Mouse (Mus musculus) midbrain, embryonic 10.5 days (tissue): ENCODE results near the gene Trpc2. TPM values are rescaled to one million over a fixed set of nuclear protein-coding genes. Genes with fewer than 3 reads are reported as not detected.
"Not testable (repeated sequence)": the region's sequence is repeated elsewhere in the genome, so short reads cannot be mapped to it uniquely, and the experiment has no call there.

Experiments
- DNase-seq: peaks from one replicate; pipeline ENCODE4 v3.0.0-alpha.2; 2017; ENCODE audit warnings: low spot score
- H3K27ac ChIP-seq: fragments of 300-500 bp; sonication (generic); replicated peaks from 2 replicates; pipeline ENCODE4 v1.5.1; 2016; ENCODE audit warnings: mild to moderate bottlenecking
- H3K27me3 ChIP-seq: fragments of 300-500 bp; sonication (generic); 2 replicates; pipeline ENCODE4 v1.6.1; 2016; ENCODE audit warnings: low read depth, mild to moderate bottlenecking; ENCODE audit not compliant: poor library complexity, severe bottlenecking
- H3K36me3 ChIP-seq: fragments of 300-500 bp; sonication (generic); 2 replicates; pipeline ENCODE4 v1.6.1; 2016; ENCODE audit warnings: mild to moderate bottlenecking, moderate library complexity
- H3K4me1 ChIP-seq: fragments of 300-500 bp; sonication (generic); 2 replicates; pipeline ENCODE4 v1.6.1; 2016
- H3K4me3 ChIP-seq: fragments of 300-500 bp; sonication (generic); 2 replicates; pipeline ENCODE4 v1.5.1; 2016; ENCODE audit warnings: mild to moderate bottlenecking, moderate library complexity
- H3K9me3 ChIP-seq: fragments of 300-500 bp; sonication (generic); replicated peaks from 2 replicates; pipeline ENCODE4 v1.6.1; 2016; ENCODE audit warnings: mild to moderate bottlenecking
- WGBS: fragments of 180-500 bp; shearing (Covaris S2); methylation state at CpG from one replicate; pipeline ENCODE4 v1.1.7; 2016; 5-methylcytosine and 5-hydroxymethylcytosine counted together
- polyA plus RNA-seq: library from polyadenylated mRNA; unstranded; fragments of >200 nt; fragmentation: Nextera tagmentation; extraction: Ambion mirVana; gene quantifications from 2 replicates; pipeline ENCODE4 v1.2.1, GENCODE M21; 2016

Trpc2 gene
- 0.19 TPM in 1 of 2 replicates, not detected in the other for polyA plus RNA-seq

DNA sequence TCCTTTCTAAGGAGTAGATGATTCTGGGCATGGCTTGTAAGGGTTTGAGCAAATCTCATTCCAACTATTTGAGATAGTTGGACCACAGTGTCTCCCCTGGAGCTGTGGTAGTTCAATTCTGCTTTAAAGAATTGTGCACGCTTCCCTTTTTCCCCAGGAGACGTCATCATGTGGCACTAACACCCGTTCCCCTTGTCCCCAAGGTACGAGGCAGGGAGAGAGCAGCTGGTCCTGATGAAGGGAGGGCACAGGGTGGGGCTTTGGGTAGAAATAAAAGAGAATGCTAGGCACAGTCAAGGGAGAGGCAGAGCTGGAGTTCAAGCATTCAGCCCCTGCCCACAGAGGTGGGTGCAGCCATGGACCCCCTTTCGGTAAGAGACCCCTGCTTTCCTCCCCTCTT is at the start of gene Trpc2:
Trpc2 (plus strand) TSS at position 301 of the 400 bp plus-strand sequence.
- H3K27me3 ChIP-seq = no peaks in the 10 kb centered on the region
- WGBS = 88% methylated on average over 5 of the region's 5 CpGs
- DNase-seq = no peak
- H3K36me3 ChIP-seq = peaks cover 92% of the 10 kb centered on the region
- no peak within 1 kb of the TSS for H3K27ac ChIP-seq
- no peaks in the 10 kb centered on the region for H3K4me1 ChIP-seq
- H3K9me3 ChIP-seq = no peaks in the 10 kb centered on the region
- H3K4me3 ChIP-seq = no peak within 1 kb of the TSS

GRCm38 (mm10) chr7:102034904-102035303 is 48.0 kb upstream of the Trpc2 start:
- H3K27me3 ChIP-seq = no peaks in the 10 kb centered on the region
- no peaks in the 10 kb centered on the region for H3K4me1 ChIP-seq
- 88% methylated on average over 1 of the region's 1 CpGs for WGBS
- H3K27ac ChIP-seq = no peak overlapping the region
- peaks cover 99% of the 10 kb centered on the region for H3K36me3 ChIP-seq
- H3K4me3 ChIP-seq = no peak overlapping the region
- DNase-seq = no peak
- H3K9me3 ChIP-seq = no peaks in the 10 kb centered on the region

DNA sequence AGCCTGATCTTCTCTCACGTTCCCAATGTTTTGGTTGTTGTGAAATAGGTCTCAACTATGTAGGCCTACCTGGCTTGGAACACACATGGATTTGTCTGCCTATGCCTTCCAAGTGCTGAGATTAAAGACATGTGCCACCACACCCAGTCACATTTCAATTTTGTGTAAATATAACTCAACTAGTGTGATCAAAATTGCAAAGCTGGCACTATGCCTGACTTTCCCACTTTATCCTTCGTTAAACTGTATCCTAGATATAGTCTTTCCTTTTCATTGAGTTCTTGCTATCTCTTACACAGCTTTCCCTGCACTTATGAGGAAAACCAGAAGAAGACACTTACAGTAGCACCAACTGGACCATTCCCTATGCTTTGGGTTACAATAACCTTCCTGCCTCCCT is 47.4 kb upstream of the Trpc2 start:
- Histone ChIP-seq H3K4me1 (no peaks in the 10 kb centered on the region), H3K27me3 (no peaks in the 10 kb centered on the region), H3K36me3 (peaks cover 99% of the 10 kb centered on the region), H3K4me3 (no peak overlapping the region), H3K9me3 (no peaks in the 10 kb centered on the region), H3K27ac (no peak overlapping the region)
- 90% methylated on average over 2 of the region's 2 CpGs for WGBS
- DNase-seq = no peak

GRCm38 (mm10) chr7:102037318-102037717 is 45.6 kb upstream of the Trpc2 start:
- no peak overlapping the region for H3K4me3 ChIP-seq
- DNase-seq = no peak
- H3K27me3 ChIP-seq = no peaks in the 10 kb centered on the region
- H3K4me1 ChIP-seq = no peaks in the 10 kb centered on the region
- H3K27ac ChIP-seq = no peak overlapping the region
- H3K36me3 ChIP-seq = peaks cover 98% of the 10 kb centered on the region
- 96% methylated on average over 3 of the region's 3 CpGs for WGBS
- H3K9me3 ChIP-seq = no peaks in the 10 kb centered on the region

DNA sequence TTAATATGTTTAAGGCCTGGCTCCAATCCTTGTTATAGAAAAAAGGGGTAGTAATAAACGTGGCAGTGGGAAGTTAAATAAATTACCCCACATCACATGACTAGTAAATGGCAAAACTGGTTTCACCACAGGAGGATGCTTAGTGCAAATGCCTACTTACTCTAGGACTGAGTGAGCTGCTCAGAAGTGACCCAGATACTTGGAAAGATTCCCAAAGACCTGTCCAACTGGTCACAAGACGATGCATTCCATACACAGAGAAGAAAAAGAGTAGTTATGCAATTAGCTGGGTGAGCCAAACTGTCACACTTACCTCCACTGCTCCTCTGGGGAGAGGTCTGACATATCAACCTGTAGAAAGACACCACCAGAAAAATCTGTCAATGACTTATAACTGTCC is 40.6 kb upstream of the Trpc2 start:
- Histone ChIP-seq H3K27ac (no peak overlapping the region), H3K4me1 (no peaks in the 10 kb centered on the region), H3K36me3 (peaks cover 63% of the 10 kb centered on the region), H3K27me3 (no peaks in the 10 kb centered on the region), H3K9me3 (no peaks in the 10 kb centered on the region), H3K4me3 (no peak overlapping the region)
- 90% methylated on average over 2 of the region's 2 CpGs for WGBS
- DNase-seq = no peak

DNA sequence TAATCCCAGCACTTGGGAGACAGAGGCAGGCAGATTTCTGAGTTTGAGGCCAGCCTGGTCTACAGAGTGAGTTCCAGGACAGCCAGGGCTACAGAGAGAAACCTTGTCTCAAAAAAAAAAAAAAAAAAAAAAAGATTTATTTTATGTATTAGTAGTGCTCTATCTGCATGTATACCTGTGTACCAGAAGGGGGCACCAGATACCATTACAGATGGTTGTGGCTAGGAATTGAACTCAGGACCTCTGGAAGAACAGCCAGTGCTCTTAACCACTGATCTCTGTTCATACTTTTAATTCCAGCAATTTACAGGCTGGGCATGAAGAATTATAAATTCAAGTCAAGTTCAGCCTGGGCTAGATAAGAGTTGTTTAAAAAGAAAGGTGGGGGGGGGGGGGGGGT is 34.4 kb upstream of the Trpc2 start:
- H3K27ac ChIP-seq, H3K4me3 ChIP-seq, H3K9me3 ChIP-seq, H3K27me3 ChIP-seq, DNase-seq, H3K4me1 ChIP-seq: not testable (repeated sequence)
- peaks cover 51% of the 10 kb centered on the region for H3K36me3 ChIP-seq

GRCm38 (mm10) chr7:102061353-102061752 is 21.6 kb upstream of the Trpc2 start:
- WGBS = 90% methylated on average over 3 of the region's 3 CpGs
- Histone ChIP-seq H3K4me3 (no peak overlapping the region), H3K36me3 (peaks cover 60% of the 10 kb centered on the region)

GRCm38 (mm10) chr7:102062203-102062602 is 20.7 kb upstream of the Trpc2 start:
- Histone ChIP-seq H3K4me3 (no peak overlapping the region), H3K27ac (no peak overlapping the region), H3K4me1 (peaks cover 23% of the 10 kb centered on the region), H3K9me3 (no peaks in the 10 kb centered on the region), H3K27me3 (no peaks in the 10 kb centered on the region), H3K36me3 (peaks cover 52% of the 10 kb centered on the region)
- 91% methylated on average over 1 of the region's 1 CpGs for WGBS
- no peak for DNase-seq

More at GRCm38 (mm10) chr7:102061353-102061752, 21.6 kb upstream of the Trpc2 start:
- Histone ChIP-seq H3K4me1 (peaks cover 19% of the 10 kb centered on the region), H3K27ac (no peak overlapping the region), H3K27me3 (no peaks in the 10 kb centered on the region), H3K9me3 (no peaks in the 10 kb centered on the region)
- no peak for DNase-seq

GRCm38 (mm10) chr7:102063891-102064290 is 19.0 kb upstream of the Trpc2 start:
- Histone ChIP-seq H3K27ac (no peak overlapping the region), H3K4me3 (peak overlapping the region; percentile 84), H3K9me3 (no peaks in the 10 kb centered on the region), H3K27me3 (no peaks in the 10 kb centered on the region), H3K36me3 (peaks cover 49% of the 10 kb centered on the region), H3K4me1 (peaks cover 23% of the 10 kb centered on the region)
- no peak for DNase-seq
- whole genome bisulfite sequencing = 92% methylated on average over 9 of the region's 9 CpGs

DNA sequence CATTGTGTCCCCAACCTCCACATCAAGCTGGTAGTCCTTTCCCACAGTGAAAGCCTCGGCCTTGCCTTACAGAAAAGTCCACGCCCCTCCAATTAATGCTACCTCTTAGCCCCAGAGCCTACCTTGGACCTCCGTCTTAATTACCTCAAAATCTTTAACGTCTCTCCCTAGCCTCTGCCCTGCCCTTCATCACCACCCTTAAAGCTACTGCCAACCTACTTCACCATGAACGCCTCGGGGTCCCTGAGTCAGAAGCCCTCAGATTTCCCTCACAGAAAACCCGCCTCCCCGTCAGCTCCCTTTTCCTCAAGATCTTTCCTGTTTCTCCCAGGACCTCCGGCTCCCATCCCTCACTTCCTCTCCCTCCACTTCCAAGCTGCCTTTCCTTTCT is 18.3 kb upstream of the Trpc2 start:
- no peak for DNase-seq
- H3K4me3 ChIP-seq = peak overlapping the region; percentile 84
- peak overlapping the region; percentile 93 for H3K27ac ChIP-seq
- H3K4me1 ChIP-seq = peaks cover 23% of the 10 kb centered on the region
- peaks cover 46% of the 10 kb centered on the region for H3K36me3 ChIP-seq
- H3K9me3 ChIP-seq = no peaks in the 10 kb centered on the region
- 2% methylated on average over 9 of the region's 9 CpGs for WGBS
- no peaks in the 10 kb centered on the region for H3K27me3 ChIP-seq

GRCm38 (mm10) chr7:102065046-102065891 is 17.6 kb upstream of the Trpc2 start, which contains the start of the genes Rnf121, Xndc1 and Xntrpc:
Gene Rnf121, minus strand, starts transcription at chr7:102065469.
Gene Xndc1, plus strand, starts transcription at chr7:102065511.
Gene Xntrpc, plus strand, starts transcription at chr7:102065713.
- H3K36me3 ChIP-seq = peaks cover 46% of the 10 kb centered on the region
- H3K9me3 ChIP-seq = no peaks in the 10 kb centered on the region
- H3K4me3 ChIP-seq = peak within 1 kb of the TSS; percentile 84
- peak within 1 kb of the TSS; percentile 93 for H3K27ac ChIP-seq
- WGBS = under 1% methylated on average over 56 of the region's 56 CpGs
- peaks cover 23% of the 10 kb centered on the region for H3K4me1 ChIP-seq
- peak; percentile 94 for DNase-seq
- no peaks in the 10 kb centered on the region for H3K27me3 ChIP-seq

- H3K4me1 ChIP-seq = peaks cover 23% of the 10 kb centered on the region
- H3K27ac ChIP-seq = peak overlapping the region; percentile 93; the same call in 1 of the 2 replicates
- H3K36me3 ChIP-seq = peaks cover 48% of the 10 kb centered on the region
- H3K9me3 ChIP-seq = no peaks in the 10 kb centered on the region
- WGBS = 83% methylated on average over 6 of the region's 6 CpGs
- peak overlapping the region; percentile 84 for H3K4me3 ChIP-seq
- no peak for DNase-seq
- H3K27me3 ChIP-seq = no peaks in the 10 kb centered on the region
These were observed 16.6 kb upstream of the Trpc2 start for GRCm38 (mm10) chr7:102066363-102066762.

GRCm38 (mm10) chr7:102076714-102077296 is 6.1 kb upstream of the Trpc2 start:
- Histone ChIP-seq H3K4me3 (no peak overlapping the region), H3K27ac (no peak overlapping the region), H3K9me3 (no peaks in the 10 kb centered on the region), H3K27me3 (no peaks in the 10 kb centered on the region), H3K36me3 (peaks cover 97% of the 10 kb centered on the region), H3K4me1 (no peaks in the 10 kb centered on the region)
- WGBS = 86% methylated on average over 7 of the region's 7 CpGs
- DNase-seq = no peak
